Mouse (Mus musculus) mammary gland, adult 2 months (tissue): ENCODE data around the gene Sprr2i. TPM values are rescaled to one million over a fixed set of nuclear protein-coding genes. Genes with fewer than 3 reads are reported as not detected.

ENCODE experiments used
- polyA plus RNA-seq: library from polyadenylated mRNA; depleted of rRNA; stranded (reverse); fragments of >200 nt; gene quantifications from 2 replicates; pipeline ENCODE4 v1.2.3, GENCODE M21; 2012; ENCODE audit warnings: low replicate concordance; rRNA removed

The Sprr2i gene
- not detected in 2 replicates for polyA plus RNA-seq

DNA sequence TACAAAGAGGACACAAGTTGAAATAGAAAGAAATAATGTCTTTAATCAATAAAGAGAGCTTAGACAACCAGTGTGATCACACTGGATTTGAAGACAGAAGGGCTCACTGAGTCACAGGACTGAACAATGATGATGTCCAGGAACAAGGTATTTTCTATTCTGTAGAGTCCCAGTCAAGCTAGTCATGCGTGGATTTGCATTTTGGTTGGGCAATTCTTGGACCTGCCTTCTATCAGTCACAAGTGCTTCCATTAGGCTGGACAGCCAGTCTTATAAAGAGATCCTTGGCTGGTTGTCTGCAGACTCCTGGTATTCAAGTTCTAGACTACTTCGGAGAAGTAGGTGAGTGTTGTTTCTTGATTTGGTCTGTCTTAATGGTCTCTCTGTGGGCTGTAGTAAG, at the start of gene Sprr2i:
Gene Sprr2i (plus strand): TSS at position 301 of the 400 bp plus-strand sequence.

DNA sequence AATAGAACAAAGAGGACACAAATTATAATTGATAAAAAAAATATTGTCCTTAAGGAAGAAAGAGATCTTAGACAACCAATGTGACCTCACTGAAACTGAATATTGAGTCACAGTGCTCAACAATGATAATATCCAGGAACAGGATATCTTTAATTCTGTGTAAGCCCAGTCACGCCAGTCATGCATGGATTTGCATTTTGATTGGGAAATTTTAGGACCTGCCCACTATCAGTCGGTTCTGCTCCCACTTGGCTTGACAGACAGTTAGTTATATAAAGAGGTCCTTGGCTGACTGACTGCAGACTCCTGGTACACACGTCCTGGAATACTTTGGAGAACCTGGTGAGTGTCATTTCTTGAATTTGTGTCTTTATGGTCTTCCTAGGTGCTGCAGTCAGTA, 42.9 kb upstream of the Sprr2i start, which contains the start of gene Sprr2f:
Gene Sprr2f (plus strand): TSS at position 301 of the 400 bp plus-strand sequence.

GRCm38 (mm10) chr3:92385385-92385784, 22.4 kb upstream of the Sprr2i start, which contains the start of gene Sprr2h:
Gene Sprr2h, plus strand, starts transcription at chr3:92385685.

DNA sequence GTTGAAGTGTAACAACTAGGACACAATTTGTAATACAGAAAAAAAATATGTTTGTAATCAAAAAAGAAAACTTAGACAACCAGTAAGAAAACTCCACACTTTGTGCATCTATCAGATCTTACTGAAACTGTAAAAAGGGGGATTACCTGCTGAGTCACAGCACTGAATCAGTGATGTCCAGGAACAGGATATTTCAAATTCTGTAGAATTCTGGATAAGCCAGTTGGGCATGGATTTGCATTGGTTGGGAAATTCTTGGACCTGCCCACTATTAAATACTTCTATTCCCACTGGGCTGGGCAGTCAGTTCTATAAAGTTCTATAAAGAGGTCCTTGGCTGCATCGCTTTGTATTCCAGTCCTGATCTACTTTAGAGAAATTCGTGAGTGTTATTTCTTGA, 10.0 kb downstream of the Sprr2i start, which contains the start of gene Sprr2j-ps:
Gene Sprr2j-ps (plus strand): TSS at position 301 of the 400 bp plus-strand sequence.

GRCm38 (mm10) chr3:92429323-92429722, 21.5 kb downstream of the Sprr2i start, which contains the start of gene Gm9774:
Gene Gm9774, minus strand, starts transcription at chr3:92429423.

DNA sequence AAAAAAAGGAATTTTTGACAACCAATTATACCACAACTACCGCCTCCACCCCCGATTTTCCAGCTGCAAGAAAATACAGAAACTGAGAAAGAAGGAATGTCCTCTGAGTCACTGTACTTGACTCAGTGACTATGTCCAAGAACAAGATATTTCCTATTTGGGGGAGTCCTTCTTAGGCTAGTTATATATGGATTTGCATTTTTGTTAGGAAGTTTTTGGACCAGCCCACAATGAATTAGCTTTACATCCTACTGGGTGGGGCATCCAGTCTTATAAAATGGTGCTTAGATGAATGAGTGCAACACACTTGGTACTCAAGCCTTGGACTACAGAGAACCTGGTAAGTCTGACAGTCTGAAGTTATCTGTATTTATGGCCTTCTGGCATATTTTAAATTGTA, 24.5 kb downstream of the Sprr2i start, which contains the start of gene Sprr2k:
Gene Sprr2k (plus strand): TSS at position 301 of the 400 bp plus-strand sequence.

GRCm38 (mm10) chr3:92438689-92439088, 30.9 kb downstream of the Sprr2i start, which contains the start of gene Sprr1b:
Gene Sprr1b, minus strand, starts transcription at chr3:92438789.

GRCm38 (mm10) chr3:92458620-92459019, 50.8 kb downstream of the Sprr2i start, which contains the start of gene Sprr3:
Gene Sprr3, minus strand, starts transcription at chr3:92458720.

Other genes with a start within 250 kb of the Sprr2i start
- 0.07 TPM in 1 of 2 replicates, not detected in the other for gene Sprr2a1, start 192.2 kb upstream of the Sprr2i start, polyA plus RNA-seq
- 6.9 and 7.0 TPM in 2 replicates for gene Sprr2a2, start 192.1 kb upstream of the Sprr2i start, polyA plus RNA-seq
- 0.43 and 0.94 TPM in 2 replicates for gene Sprr2a3, start 122.6 kb upstream of the Sprr2i start, polyA plus RNA-seq
- not detected in 2 replicates for gene Sprr2b, start 91.4 kb upstream of the Sprr2i start, polyA plus RNA-seq
- not detected in 2 replicates for gene Sprr2d, start 68.9 kb upstream of the Sprr2i start, polyA plus RNA-seq
- not detected in 2 replicates for gene Sprr2e, start 55.8 kb upstream of the Sprr2i start, polyA plus RNA-seq
- not detected in 2 replicates for gene Sprr2f, start 42.8 kb upstream of the Sprr2i start, polyA plus RNA-seq
- gene Sprr2h, start 22.3 kb upstream of the Sprr2i start, polyA plus RNA-seq: not detected in 2 replicates
- not detected in 2 replicates for gene Sprr2j-ps, start 10.1 kb downstream of the Sprr2i start, polyA plus RNA-seq
- gene Gm9774, start 21.4 kb downstream of the Sprr2i start, polyA plus RNA-seq: 13.6 and 17.5 TPM in 2 replicates
- not detected in 2 replicates for gene Sprr2k, start 24.6 kb downstream of the Sprr2i start, polyA plus RNA-seq
- gene Sprr1b, start 30.8 kb downstream of the Sprr2i start, polyA plus RNA-seq: not detected in 2 replicates
- gene Sprr3, start 50.7 kb downstream of the Sprr2i start, polyA plus RNA-seq: not detected in 2 replicates
- gene Sprr1a, start 77.9 kb downstream of the Sprr2i start, polyA plus RNA-seq: 24.1 and 25.4 TPM in 2 replicates
- not detected in 2 replicates for gene Sprr4, start 92.5 kb downstream of the Sprr2i start, polyA plus RNA-seq
- gene 2310046K23Rik, start 126.5 kb downstream of the Sprr2i start, polyA plus RNA-seq: 5.7 TPM in 1 of 2 replicates, not detected in the other
- gene Ivl, start 165.7 kb downstream of the Sprr2i start, polyA plus RNA-seq: 1.4 TPM in 1 of 2 replicates, not detected in the other
- 0.24 TPM in 1 of 2 replicates, not detected in the other for gene Smcp, start 181.0 kb downstream of the Sprr2i start, polyA plus RNA-seq
- gene 2210017I01Rik, start 199.5 kb downstream of the Sprr2i start, polyA plus RNA-seq: 0.20 TPM in 1 of 2 replicates, not detected in the other
- gene Lce6a, start 213.7 kb downstream of the Sprr2i start, polyA plus RNA-seq: 0.66 and 1.3 TPM in 2 replicates
- 0.86 and 4.6 TPM in 2 replicates for gene Lce1a1, start 240.3 kb downstream of the Sprr2i start, polyA plus RNA-seq
- gene Lce1b, start 248.9 kb downstream of the Sprr2i start, polyA plus RNA-seq: 1.4 and 8.5 TPM in 2 replicates